Mouse (Mus musculus) macrophage (primary cell): ENCODE measurements around the gene Iqsec1. TPM values are rescaled to one million over a fixed set of nuclear protein-coding genes. Genes with fewer than 3 reads are reported as not detected.

ENCODE experiments used
- H3K27ac ChIP-seq: fragments of 350-480 bp; formaldehyde crosslinking; 2 replicates; pipeline ENCODE4 v1.9.0; 2021
- H3K36me3 ChIP-seq: fragments of 350-480 bp; formaldehyde crosslinking; 2 replicates; pipeline ENCODE4 v1.9.0; 2021; ENCODE audit errors: inconsistent target
- H3K4me3 ChIP-seq: fragments of 350-480 bp; formaldehyde crosslinking; 2 replicates; pipeline ENCODE4 v1.9.0; 2021; ENCODE audit errors: inconsistent target
- H3K79me2 ChIP-seq: fragments of 350-480 bp; formaldehyde crosslinking; 2 replicates; pipeline ENCODE4 v1.9.0; 2021; ENCODE audit errors: inconsistent target
- WGBS: methylation state at CpG from one replicate; pipeline ENCODE4 v1.1.7; 2026; ENCODE audit warnings: inconsistent platforms; ENCODE audit not compliant: missing documents; 5-methylcytosine and 5-hydroxymethylcytosine counted together
- polyA plus RNA-seq: library from polyadenylated mRNA; stranded (reverse); fragments of 250-400 nt; gene quantifications from 3 replicates; pipeline ENCODE4 v1.2.4, GENCODE M21; 2018; ENCODE audit warnings: inconsistent platforms

Gene Iqsec1
- polyA plus RNA-seq, 1 experiment from 2014 or later = 135 TPM

DNA sequence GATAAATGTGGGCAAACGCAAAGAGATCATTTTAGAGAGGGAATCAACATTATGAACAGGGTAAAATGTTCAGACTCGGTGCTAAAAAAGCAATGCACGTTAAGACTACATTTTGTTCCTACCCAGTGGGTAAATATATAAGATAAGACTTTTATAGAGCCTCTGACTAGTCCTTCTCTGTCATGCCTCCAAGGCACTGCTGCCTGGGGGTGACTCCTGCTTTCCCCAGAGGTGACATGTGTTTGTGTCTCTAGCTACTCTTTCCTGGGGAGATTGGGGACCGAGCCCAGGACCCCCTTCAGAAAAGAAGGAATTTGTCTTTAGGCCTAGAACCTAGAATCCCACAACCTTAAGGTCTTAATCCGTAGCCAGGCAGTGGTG is 365.0 kb downstream of the Iqsec1 start:
- H3K36me3 ChIP-seq = no peaks in the 10 kb centered on the region
- H3K4me3 ChIP-seq = no peak overlapping the region
- H3K27ac ChIP-seq = no peak overlapping the region
- H3K79me2 ChIP-seq = no peaks in the 10 kb centered on the region
- WGBS = 82% methylated on average over 5 of the region's 5 CpGs

DNA sequence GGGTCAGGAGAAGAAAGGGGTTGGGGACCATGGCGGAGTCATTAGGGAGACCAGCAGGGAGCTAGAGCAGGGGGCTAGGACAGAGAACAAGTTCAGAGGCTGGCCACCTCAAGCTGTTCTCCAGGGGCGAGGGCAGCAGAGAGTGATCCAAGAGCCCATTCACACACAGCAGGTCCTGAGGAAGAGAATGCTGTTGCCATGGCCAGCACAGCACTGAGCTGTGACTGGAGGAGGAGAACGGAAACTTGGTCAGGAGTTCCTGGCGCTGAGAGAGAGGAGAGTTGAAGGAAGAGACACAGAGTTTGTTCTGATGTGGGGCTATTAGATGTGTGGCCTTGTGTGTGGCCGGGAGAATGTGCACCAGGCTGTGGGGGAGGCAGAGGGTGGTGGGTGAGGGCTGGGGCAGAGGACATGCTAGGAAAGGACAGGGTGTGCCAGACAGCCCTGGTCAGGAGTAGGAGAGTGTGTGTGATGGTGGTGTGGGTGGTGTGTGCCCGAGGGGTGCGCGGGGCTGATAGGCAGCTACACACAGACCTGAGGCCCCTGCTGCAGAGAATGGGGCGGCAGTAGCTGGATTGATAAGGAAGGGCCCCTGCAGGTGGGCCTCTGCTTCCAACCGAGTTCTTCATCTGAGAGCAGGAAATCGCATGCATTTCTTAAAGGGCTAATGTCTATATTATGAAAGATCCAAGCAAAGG is 365.6 kb downstream of the Iqsec1 start:
- Histone ChIP-seq H3K27ac (no peak overlapping the region), H3K4me3 (no peak overlapping the region), H3K36me3 (no peaks in the 10 kb centered on the region), H3K79me2 (no peaks in the 10 kb centered on the region)
- 51% methylated on average over 10 of the region's 11 CpGs for WGBS

DNA sequence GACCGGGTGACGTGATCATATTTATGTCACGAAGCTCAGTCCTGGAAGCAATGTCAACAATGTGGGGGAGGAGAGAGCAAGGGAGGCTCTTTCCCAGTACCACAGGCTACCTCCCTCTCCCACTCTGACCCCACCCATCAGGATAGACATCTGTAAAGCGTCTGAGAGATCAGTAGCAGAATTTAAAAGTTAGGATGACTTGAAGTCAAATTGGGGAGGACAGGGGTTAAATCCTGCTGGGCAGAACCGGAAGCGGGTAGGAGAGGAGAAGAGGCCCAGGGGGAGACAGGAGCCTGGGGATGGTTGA is 366.9 kb downstream of the Iqsec1 start:
- WGBS = 92% methylated on average over 6 of the region's 6 CpGs
- no peak overlapping the region for H3K4me3 ChIP-seq
- H3K36me3 ChIP-seq = no peaks in the 10 kb centered on the region
- no peak overlapping the region for H3K27ac ChIP-seq
- no peaks in the 10 kb centered on the region for H3K79me2 ChIP-seq

DNA sequence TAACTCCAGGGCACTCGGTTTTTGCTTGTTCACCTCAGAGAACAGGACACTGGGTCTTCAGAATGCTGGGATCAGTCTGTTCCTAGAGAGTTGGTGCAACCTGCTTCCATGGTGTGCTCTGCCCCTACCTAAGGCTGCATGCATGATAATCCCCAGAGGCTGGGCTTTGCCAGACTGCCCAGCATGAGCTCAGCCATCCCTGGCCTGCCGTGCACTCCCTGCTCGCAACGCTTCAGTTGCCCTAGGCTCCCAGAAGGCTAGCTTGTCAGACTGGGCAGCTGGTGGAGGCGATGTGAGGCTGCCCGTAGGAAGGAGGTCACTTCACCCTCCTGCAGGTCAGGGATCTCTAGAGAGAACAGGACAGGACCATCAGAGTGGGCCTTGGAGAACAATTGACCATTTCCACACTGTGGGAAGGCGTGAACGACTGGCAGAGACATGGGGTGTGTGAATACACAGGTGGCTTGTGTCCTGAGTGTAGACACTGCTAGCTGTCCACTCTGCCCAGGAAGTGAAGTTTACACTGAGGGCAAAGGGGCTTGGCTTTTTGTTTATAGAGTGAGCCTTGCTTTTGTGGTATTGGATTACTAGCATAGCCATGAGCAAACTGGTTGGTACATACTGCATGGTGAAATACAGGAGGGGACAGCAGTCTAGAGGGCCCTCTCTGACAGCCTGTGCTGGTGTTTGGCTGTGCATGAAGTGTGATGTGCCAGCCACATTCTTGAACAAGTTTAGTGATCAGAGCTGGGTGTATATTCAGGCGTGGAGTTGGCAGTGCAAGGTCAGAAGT is 367.5 kb downstream of the Iqsec1 start:
- H3K79me2 ChIP-seq = no peaks in the 10 kb centered on the region
- no peaks in the 10 kb centered on the region for H3K36me3 ChIP-seq
- no peak overlapping the region for H3K27ac ChIP-seq
- 94% methylated on average over 9 of the region's 9 CpGs for WGBS
- H3K4me3 ChIP-seq = no peak overlapping the region

DNA sequence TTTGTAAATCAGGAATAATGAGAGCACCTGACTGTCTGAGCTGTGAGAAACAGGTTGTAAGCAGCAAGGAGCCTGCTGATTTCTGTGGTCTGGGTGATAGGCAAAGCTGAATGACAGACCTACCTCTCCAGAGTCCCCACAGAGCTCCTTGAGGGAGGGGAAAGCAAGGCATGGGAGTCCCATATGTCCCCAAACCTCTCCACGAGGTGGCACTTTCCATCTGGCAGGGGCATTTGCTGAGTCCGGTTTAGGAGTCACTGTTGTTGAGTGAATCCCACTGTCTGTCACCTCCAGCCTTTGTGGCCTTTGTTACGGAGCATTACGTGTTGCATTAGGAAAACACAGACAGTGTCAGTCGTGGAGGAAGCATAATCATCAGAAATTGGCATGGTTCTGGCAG is 368.5 kb downstream of the Iqsec1 start:
- 86% methylated on average over 5 of the region's 5 CpGs for WGBS
- H3K4me3 ChIP-seq = no peak overlapping the region
- H3K79me2 ChIP-seq = no peaks in the 10 kb centered on the region
- no peak overlapping the region for H3K27ac ChIP-seq
- no peaks in the 10 kb centered on the region for H3K36me3 ChIP-seq

DNA sequence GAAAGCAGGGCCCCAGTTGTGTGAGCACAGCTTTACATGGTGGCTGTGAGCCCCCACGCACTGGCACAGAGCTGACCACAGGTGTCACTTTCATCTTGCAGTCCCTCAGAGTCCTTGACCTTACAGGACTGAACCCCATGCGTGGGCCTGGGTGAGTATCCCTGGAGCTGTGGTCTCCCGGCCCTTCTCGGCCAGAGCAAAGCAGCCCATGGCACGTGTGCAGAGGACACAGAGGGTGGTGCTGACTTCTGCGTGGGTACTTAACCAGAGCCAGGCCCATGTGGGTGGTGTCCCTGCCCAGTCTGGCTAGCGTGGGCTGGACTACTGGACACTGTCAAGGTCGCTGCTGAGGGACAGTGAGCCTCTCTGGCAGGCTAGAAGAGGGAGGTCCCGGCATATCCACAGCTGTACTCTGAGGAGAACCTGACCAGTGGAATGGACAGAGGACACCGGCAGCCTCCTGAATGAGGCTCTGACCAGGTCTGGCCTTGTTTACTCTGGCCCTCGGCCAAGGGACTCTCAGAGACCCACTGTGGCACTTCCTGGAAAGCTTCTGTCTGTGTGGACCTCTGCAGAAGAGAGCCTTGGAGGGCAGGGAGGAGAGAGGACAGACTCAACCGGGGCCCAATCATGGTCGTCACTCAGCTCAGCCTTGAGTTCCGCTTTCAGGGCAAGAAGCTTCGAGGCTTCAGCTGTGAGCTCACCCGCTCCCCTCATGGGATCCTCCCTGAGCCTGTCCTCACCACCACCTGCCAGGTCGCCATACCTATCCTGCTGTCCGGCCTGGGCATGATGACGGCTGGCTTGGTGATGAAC is 369.5 kb downstream of the Iqsec1 start:
- Histone ChIP-seq H3K27ac (no peak overlapping the region), H3K4me3 (no peak overlapping the region), H3K79me2 (no peaks in the 10 kb centered on the region), H3K36me3 (no peaks in the 10 kb centered on the region)
- 80% methylated on average over 19 of the region's 19 CpGs for WGBS

DNA sequence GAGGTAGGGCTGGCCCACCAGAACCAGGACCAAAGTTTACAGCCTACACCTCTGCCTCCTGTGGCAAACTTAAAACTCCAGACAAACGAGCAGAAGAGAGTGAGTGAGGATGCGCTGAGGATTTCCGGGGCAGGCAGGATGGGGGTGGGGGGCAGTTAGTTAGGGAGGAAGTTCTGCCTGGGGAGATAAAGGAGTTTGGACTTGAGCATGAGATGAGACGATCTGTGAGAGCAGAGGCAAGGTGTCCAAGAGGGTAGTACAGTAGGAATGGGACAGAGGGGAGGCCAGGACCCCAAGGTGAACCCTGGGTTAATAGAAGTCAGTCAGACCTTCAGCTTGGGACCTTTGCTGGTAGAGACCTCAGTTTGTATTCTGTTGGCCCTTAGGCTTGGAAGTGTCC is 370.2 kb downstream of the Iqsec1 start:
- no peaks in the 10 kb centered on the region for H3K79me2 ChIP-seq
- H3K36me3 ChIP-seq = 0 out of 2 replicates have a peak, but pooled peaks cover 3% of the 10 kb centered on the region
- no peak overlapping the region for H3K4me3 ChIP-seq
- no peak overlapping the region for H3K27ac ChIP-seq
- WGBS = 20% methylated on average over 4 of the region's 4 CpGs

DNA sequence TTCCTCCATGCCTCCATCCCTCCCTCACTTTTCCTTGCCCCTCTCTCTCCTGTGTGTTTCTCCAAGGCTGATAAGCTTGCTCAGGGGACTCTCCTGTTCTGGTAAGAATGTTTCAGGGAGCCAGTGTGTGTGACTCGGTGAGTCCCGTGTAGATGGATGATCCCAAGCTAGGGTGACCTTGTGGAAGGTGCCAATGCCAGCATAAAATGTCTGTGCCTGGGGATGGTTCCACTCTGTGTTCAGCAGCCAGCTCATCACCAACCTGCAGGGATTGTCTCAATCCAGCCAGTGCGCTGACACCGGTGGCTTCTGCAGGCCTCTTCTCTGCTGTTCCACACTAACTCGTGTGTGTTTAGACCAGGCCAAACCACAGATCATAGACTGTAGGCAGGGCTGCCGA is 372.0 kb downstream of the Iqsec1 start:
- Histone ChIP-seq H3K36me3 (0 out of 2 replicates have a peak, but pooled peaks cover 12% of the 10 kb centered on the region), H3K27ac (no peak overlapping the region), H3K4me3 (no peak overlapping the region), H3K79me2 (no peaks in the 10 kb centered on the region)
- 92% methylated on average over 6 of the region's 6 CpGs for WGBS

DNA sequence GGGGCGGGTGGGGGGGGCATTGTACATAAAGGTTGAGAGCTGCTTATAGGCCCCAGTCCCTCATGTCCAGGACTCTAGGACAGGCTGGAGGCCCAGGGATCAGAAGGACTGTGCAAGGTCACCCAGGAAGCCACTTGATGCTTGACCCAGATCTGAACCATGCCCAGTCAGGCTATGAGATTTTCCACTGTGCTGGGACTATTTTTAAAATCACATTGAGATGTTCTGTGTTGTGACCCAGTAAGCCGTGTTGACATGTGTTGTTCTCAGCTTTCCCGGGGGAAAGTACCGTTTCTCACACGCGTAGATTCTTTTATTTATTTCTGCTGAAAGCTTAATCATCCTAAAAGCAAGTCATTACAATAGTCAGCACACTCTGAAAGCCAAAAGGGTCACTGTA is 372.5 kb downstream of the Iqsec1 start:
- no peaks in the 10 kb centered on the region for H3K79me2 ChIP-seq
- 0 out of 2 replicates have a peak, but pooled peaks cover 12% of the 10 kb centered on the region for H3K36me3 ChIP-seq
- H3K27ac ChIP-seq = no peak overlapping the region
- 99% methylated on average over 6 of the region's 6 CpGs for WGBS
- H3K4me3 ChIP-seq = no peak overlapping the region

DNA sequence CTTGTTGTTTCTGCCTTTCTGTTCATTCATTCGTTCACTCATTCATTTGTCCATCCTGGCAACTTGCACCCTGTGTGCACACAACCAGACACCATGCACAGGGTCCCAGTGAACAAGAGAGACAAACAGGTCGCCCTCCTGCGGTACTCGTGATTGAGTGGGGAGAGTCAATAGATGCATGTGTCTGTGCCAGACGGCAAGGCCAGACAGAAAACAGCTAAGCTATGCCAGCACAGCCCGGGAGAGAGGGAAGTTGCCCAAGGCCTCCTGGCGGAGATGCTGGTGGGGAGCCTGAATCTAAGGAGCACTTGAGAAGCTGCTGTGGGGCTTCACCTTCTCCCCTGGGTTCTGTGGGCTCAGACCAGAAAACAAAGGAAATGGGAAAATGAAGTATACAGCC is 373.1 kb downstream of the Iqsec1 start:
- no peak overlapping the region for H3K4me3 ChIP-seq
- H3K36me3 ChIP-seq = 0 out of 2 replicates have a peak, but pooled peaks cover 12% of the 10 kb centered on the region
- no peaks in the 10 kb centered on the region for H3K79me2 ChIP-seq
- no peak overlapping the region for H3K27ac ChIP-seq
- WGBS = 86% methylated on average over 6 of the region's 7 CpGs

DNA sequence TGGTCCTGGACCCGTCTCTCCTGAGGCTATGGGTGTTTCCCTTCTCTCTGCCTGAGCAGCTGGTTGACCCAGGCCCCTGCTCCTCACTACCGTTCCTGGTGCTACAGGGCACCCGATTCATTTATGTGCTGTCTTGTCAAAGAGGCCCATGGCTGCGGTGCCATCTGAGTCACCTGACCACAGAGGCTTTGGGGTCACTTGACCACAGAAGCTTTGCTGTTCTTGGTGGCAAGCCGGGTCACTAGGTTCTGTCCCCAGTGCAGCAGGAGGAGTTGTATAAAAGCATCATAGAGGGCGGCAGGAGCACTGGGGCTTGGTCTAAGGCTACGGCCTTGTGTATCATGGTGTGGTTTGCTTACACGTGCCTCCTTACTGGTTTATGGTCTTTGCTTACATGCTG is 375.2 kb downstream of the Iqsec1 start:
- Histone ChIP-seq H3K79me2 (no peaks in the 10 kb centered on the region), H3K27ac (no peak overlapping the region), H3K36me3 (0 out of 2 replicates have a peak, but pooled peaks cover 12% of the 10 kb centered on the region), H3K4me3 (no peak overlapping the region)
- 80% methylated on average over 8 of the region's 8 CpGs for WGBS

DNA sequence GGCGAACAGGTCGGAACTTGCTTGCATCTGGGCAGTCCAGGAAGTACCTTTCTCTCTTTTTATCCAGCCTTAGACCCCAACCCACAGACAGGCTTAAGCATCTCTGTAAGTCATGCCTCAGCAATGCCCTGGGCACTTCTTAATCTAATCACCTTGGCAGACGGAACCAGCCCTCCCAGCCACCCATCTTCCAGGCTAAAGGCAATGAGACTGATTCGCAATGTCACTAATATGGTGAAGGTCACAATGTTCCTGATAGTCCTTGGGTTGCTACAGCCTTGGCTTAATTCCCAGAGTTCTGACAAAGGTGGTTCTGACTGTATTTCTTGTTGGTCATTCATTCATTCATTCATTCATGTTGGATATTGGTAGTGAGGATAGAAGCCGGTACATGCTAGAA is 378.2 kb downstream of the Iqsec1 start:
- no peaks in the 10 kb centered on the region for H3K79me2 ChIP-seq
- 0 out of 2 replicates have a peak, but pooled peaks cover 12% of the 10 kb centered on the region for H3K36me3 ChIP-seq
- WGBS = 95% methylated on average over 5 of the region's 5 CpGs
- H3K4me3 ChIP-seq = no peak overlapping the region
- no peak overlapping the region for H3K27ac ChIP-seq

DNA sequence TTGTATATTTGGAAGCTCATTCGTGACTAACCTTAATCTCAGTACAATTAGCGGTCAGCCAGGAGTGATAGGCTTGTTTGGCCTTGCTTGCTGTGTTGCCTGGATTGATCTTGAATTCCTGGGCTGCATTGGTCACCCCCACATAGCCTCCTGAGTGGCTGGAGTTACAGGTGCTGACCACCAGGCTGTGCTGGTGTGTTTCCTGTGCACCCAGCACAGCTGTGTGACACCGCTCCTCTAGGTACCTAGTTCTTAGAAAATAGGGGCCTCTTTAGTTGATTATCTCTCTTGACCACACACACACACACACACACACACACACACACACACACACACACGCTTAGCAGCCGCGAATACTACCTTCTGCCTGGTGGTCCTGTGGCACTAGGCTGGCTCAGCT is 380.3 kb downstream of the Iqsec1 start:
- Histone ChIP-seq H3K4me3 (no peak overlapping the region), H3K36me3 (0 out of 2 replicates have a peak, but pooled peaks cover 8% of the 10 kb centered on the region), H3K79me2 (no peaks in the 10 kb centered on the region), H3K27ac (no peak overlapping the region)
- 77% methylated on average over 5 of the region's 6 CpGs for WGBS

DNA sequence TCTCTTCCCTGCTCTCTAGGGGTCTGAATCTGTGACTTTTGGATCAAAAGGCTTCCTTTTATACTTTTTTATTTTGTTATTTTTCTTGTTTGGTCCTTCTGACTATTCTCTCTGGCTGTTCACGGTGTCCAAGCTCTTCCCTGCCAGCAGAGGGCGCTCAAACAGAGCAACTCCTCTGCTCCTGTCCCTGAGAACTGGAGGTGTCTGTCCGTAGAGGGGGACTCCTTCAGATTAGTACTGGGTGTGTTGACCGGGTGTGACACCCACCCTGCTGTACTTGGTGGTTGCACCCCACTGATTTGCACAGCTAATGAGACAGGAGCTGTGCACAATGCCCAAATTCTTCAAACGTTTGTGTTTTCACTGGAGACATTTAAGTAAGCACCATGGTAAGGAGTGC is 381.3 kb downstream of the Iqsec1 start:
- H3K27ac ChIP-seq = no peak overlapping the region
- 29% methylated on average over 5 of the region's 5 CpGs for WGBS
- H3K79me2 ChIP-seq = no peaks in the 10 kb centered on the region
- H3K36me3 ChIP-seq = no peaks in the 10 kb centered on the region
- H3K4me3 ChIP-seq = no peak overlapping the region

DNA sequence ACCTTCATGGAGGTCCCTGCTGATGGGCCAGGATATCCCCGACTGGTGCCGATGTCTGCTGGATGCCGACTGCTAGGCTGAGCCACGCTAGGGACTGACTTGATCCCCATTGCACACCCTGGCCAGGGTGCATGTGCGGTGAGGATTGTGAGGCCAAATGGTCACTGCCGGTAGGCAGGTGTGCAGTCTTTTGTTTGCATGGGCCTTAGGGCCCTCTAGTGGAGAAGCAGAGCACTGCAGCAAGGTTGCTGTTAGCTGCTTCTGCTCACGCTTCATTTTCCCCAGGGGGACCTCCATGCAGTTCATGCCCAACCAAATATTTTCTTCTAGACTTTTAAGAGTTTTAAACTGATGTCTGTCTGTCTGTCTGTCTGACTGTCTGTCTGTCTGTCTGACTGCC is 381.9 kb downstream of the Iqsec1 start:
- H3K4me3 ChIP-seq = no peak overlapping the region
- no peaks in the 10 kb centered on the region for H3K79me2 ChIP-seq
- H3K27ac ChIP-seq = no peak overlapping the region
- no peaks in the 10 kb centered on the region for H3K36me3 ChIP-seq
- WGBS = 38% methylated on average over 7 of the region's 7 CpGs
